8 mouse cellular contexts compared by ENCODE assay signal in the genomic region with DNA sequence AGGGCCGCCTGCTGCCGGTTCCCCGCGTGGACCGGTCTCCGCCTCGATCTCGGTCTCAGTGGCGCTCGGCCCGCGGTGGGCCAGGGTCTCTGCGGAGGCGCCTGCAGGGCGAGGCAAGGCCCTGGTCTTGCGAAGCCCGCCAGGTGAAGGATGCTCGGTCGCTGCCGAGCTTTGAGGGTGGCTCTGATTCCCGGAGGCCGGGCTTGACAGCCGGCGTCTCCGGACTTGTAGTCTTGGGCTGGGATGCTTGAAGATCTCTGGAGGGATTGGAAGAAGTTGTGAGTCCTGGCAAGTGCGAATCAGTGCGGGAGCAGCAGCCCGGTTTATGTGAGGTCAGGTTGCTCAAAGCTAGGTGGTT. TPM values are rescaled to one million over a fixed set of nuclear protein-coding genes. Genes with fewer than 3 reads are reported as not detected.
DNase-seq lines count a peak whose midpoint lies in the region; ATAC-seq lines count a peak whose summit lies in the region.

No protein-coding gene starts in this region.

- H3K4me3 ChIP-seq in forebrain, embryonic 11.5 days (ENCODE audit: low read depth, low read length): peak overlapping the region; percentile 92
- peak overlapping the region; percentile 93 for H3K4me3 ChIP-seq in intestine, embryonic 15.5 days (replicated peaks)

- H3K27ac ChIP-seq in forebrain, embryonic 11.5 days (ENCODE audit: low read depth, low read length): peak overlapping the region; percentile 64
- H3K27ac ChIP-seq in intestine, embryonic 15.5 days: peak overlapping the region; percentile 74

- H3K4me2 ChIP-seq in forebrain, embryonic 11.5 days (ENCODE audit: low read depth, low read length, severe bottlenecking): peak overlapping the region; percentile 91
- peak overlapping the region; percentile 69 for H3K4me2 ChIP-seq in intestine, embryonic 15.5 days (replicated peaks)

- H3K9ac ChIP-seq in forebrain, embryonic 11.5 days (ENCODE audit: low read length): peak overlapping the region; percentile 86
- peak overlapping the region; percentile 89 for H3K9ac ChIP-seq in intestine, embryonic 15.5 days

- no peaks in the 10 kb centered on the region; the same call in none of the 2 replicates for H3K36me3 ChIP-seq in forebrain, embryonic 11.5 days (ENCODE audit: control insufficient read depth, insufficient read depth, low read length)
- peaks cover 5% of the 10 kb centered on the region; the same call in 1 of the 2 replicates for H3K36me3 ChIP-seq in intestine, embryonic 15.5 days

- no peaks in the 10 kb centered on the region for H3K9me3 ChIP-seq in forebrain, embryonic 11.5 days (ENCODE audit: control insufficient read depth, low read length)
- H3K9me3 ChIP-seq in intestine, embryonic 15.5 days: no peaks in the 10 kb centered on the region

- WGBS in forebrain, embryonic 11.5 days: 0% methylated on average over 28 of the region's 28 CpGs
- WGBS in intestine, embryonic 15.5 days: under 1% methylated on average over 28 of the region's 28 CpGs

- H3K4me1 ChIP-seq in forebrain, embryonic 11.5 days (replicated peaks; ENCODE audit: control insufficient read depth, insufficient read depth, low read length): peaks cover 8% of the 10 kb centered on the region; the same call in 1 of the 2 replicates
- H3K4me1 ChIP-seq in intestine, embryonic 15.5 days (replicated peaks): peaks cover 6% of the 10 kb centered on the region; the same call in 1 of the 2 replicates

- no peaks in the 10 kb centered on the region for H3K27me3 ChIP-seq in forebrain, embryonic 11.5 days (ENCODE audit: control insufficient read depth, insufficient read depth, low read length)
- no peaks in the 10 kb centered on the region for H3K27me3 ChIP-seq in intestine, embryonic 15.5 days (replicated peaks)

- ATAC-seq in cerebellum, adult (ENCODE audit: insufficient number of reproducible peaks, low FRiP score, low TSS enrichment): no peak; the same call in 1 of the 2 replicates
- no peak for ATAC-seq in forebrain, embryonic 11.5 days (replicated peaks; ENCODE audit: low FRiP score)
- ATAC-seq in intestine, embryonic 15.5 days: no peak
- peak; percentile 20; the same call in 1 of the 2 replicates for ATAC-seq in megakaryocyte, adult 5-6 weeks (ENCODE audit: poor library complexity, severe bottlenecking)

- peak; percentile 66 for DNase-seq in cerebellum, adult 11-12 months
- DNase-seq in right cerebral cortex, adult 2 months (ENCODE audit: low spot score in 2 of 2): peak; percentile 27 to 31
- no peak for DNase-seq in right cerebral cortex, postnatal 36 days (ENCODE audit: low spot score in 2 of 2)
- DNase-seq in forebrain, embryonic 11.5 days (ENCODE audit: low spot score): peak; percentile 82
- DNase-seq in Muller cell, postnatal 12 days (ENCODE audit: inconsistent ontology term): no peak

RNA-seq across cellular contexts. Expression of a gene that starts 0.6 kb away (rescaled TPM):
- polyA plus RNA-seq in forebrain, embryonic 11.5 days (2014; fragmentation: Nextera tagmentation; extraction: Ambion mirVana): 102 TPM in 2 replicates
- 67.4 and 70.6 TPM in 2 replicates for polyA plus RNA-seq in intestine, embryonic 15.5 days (2015; fragmentation: Nextera tagmentation; extraction: Ambion mirVana)
- total RNA-seq in megakaryocyte, adult 5-6 weeks (2015): 76.1 and 76.4 TPM in 2 replicates
- 30.4 and 53.1 TPM in 2 replicates for total RNA-seq in megakaryocyte, adult 5-6 weeks (2017)

RNA-seq across cellular contexts. Expression of a gene that starts 0.6 kb away (rescaled TPM):
- polyA plus RNA-seq in forebrain, embryonic 11.5 days (2014; fragmentation: Nextera tagmentation; extraction: Ambion mirVana): 20.4 and 21.0 TPM in 2 replicates
- 15.7 and 15.8 TPM in 2 replicates for polyA plus RNA-seq in intestine, embryonic 15.5 days (2015; fragmentation: Nextera tagmentation; extraction: Ambion mirVana)
- total RNA-seq in megakaryocyte, adult 5-6 weeks (2015): 64.5 and 71.4 TPM in 2 replicates
- 73.0 and 106 TPM in 2 replicates for total RNA-seq in megakaryocyte, adult 5-6 weeks (2017)

Comparison
In these comparisons a context has a peak if more than half of its experiments do, and no peak if none do; other contexts are left out.
1. DNase-seq: peak in cerebellum, adult 11-12 months (single experiment), right cerebral cortex, adult 2 months (2 of 2) and forebrain, embryonic 11.5 days (single experiment); none in right cerebral cortex, postnatal 36 days (0 of 2) and Muller cell, postnatal 12 days (single experiment).